Mouse (Mus musculus) NIH3T3 (cell line): ENCODE data around the gene St14.
"Not testable (repeated sequence)": the region's sequence is repeated elsewhere in the genome, so short reads cannot be mapped to it uniquely, and the experiment has no call there.

Experiments
- DNase-seq: peaks from one replicate; pipeline ENCODE4 v3.0.0-alpha.2; 2012; ENCODE audit warnings: low read depth

Gene St14

DNA sequence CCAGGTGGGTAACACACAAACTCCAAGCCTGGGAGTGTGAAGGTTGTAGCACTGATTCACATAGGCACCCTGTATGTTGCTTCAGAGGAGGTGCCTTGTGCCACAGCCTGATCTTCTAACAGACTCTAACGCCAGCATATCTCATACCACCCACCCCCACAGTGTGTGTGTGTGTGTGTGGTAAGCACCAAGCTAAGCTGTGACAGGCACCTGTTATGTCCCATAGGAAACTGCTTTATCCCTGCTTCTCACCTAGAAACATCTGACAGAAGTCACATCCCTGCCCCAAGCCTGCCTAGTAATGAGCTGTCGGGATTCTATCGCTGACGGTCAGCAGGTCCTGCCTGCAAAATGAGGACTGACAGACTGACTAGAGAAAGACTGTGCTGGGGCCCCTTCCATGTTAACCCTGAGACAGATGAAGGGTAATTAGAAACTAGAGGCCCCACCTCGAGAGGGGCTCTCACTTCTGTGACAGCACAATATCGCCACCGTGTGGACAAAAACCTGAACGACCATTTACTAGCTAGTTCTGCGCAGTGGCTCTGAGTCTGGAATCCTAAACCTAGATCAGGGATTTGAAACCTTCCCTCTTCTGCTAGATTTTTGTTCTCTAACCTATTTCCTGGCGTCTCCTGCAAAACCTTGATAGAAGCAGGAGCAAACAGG lies 45.4 kb downstream of the St14 start:
- DNase-seq: peak; percentile 75

DNA sequence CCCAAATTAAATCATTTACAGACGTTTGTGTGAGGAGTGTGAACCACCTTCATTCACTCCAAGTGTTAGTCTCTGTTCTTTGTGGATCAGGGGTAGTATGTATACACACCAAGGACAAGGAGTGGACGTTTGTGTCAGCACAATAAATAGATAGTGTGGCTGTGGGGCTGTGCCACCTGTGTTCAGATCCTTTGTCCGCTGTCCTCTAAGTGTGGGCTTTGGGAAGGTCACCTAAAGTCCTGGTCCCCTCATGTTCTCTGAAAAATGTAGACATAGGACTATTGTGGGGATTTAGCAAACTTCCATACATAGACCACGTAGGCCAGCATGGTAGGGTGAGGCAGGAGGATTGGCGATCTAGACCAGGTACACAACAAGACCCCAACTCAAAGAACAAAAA lies 46.1 kb downstream of the St14 start:
- no peak for DNase-seq

DNA sequence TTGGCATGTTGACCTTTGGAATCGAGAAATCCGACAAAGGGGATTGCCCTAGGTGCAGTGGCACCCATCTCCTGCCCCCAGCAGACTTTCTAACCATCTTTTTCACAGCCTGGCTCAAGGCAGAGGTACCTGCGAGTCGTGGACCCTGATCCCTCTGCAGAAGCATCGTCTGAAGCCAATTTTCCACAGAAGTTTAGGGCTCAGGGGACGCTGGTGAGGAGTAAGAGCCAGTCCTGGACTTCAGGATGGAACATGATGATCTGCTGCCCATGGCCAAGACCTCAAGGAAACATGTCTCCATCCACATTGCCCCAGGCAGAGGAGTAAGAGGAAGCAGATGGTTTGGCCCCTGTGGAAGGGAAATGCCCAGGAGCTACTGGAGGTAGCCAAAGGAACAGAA lies 48.9 kb downstream of the St14 start:
- no peak for DNase-seq

DNA sequence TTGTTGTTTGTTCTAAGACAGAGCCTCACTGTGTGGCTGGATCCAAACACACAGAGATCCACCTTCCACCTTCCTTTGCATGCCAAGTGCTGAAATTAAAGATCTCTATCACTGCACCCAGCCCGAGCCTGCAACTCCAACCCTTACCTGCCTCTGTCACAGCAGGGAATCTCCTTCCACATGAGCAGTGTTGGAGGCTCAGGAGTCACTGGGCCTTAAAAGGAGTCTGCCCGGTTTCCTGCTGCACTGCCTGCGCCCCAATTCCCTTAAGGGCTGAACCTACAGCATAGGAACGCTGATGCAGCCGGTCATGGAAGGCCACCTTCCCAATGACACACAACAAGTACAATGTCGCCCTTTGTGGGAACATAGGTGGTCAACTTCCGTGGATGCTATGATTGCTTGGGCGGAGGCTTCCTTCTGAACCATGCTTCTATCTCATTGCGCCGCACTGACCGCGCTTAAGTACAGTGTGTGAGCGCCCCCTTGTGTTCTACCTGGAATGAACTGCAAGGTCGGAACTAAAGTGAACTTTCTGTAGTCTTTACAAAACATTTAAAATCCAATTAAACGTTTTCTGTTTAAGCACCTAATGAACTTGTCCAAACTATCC lies 49.5 kb downstream of the St14 start:
- DNase-seq: peak; percentile 76

- no peak for DNase-seq
These were observed 50.9 kb downstream of the St14 start for GRCm38 (mm10) chr9:31080726-31081125.

GRCm38 (mm10) chr9:31074836-31075235 lies 56.8 kb downstream of the St14 start:
- no peak for DNase-seq

GRCm38 (mm10) chr9:31073797-31074196 lies 57.9 kb downstream of the St14 start:
- DNase-seq: no peak

DNA sequence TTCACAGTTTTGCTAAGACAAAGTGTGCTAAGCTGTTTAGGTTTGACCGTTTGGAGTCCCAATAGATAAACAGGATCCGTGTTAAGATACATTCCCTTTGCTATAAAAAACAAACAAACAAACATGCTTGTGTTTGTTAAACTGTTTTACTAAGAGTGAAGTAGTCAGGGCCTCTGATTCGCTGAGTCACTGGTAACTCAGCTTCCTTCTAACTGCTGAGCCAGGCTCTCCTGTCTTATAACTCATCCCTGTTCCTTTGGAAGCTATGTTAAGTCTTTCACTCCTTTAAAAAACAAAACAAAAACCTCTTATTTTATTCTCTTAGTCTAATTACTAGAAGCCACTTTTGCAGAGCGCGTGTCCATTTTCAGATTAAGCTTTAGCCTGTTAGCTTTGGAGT lies 59.4 kb downstream of the St14 start:
- no peak for DNase-seq

GRCm38 (mm10) chr9:31070706-31071105 lies 60.9 kb downstream of the St14 start:
- DNase-seq: no peak

DNA sequence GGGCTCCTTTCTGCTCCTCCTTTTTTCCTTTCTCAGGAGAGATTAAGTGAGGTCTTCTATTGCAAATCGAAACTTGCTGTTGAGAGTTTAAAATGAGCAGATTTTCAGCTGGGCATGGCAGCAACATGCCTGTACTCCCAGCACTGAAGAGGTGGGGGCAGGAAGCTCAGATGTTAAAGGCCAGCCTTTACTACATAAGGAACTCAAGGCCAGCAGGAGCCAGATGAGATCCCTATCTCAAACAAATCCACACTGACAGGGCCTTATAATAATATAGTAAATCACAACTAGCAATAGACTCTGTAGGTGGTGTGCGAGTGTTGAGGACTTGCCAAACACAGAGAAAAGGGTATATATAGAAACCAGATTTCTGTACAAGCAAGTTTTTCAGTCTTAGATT lies 72.9 kb downstream of the St14 start:
- DNase-seq: no peak

- DNase-seq: not testable (repeated sequence)
These were observed 80.1 kb downstream of the St14 start for GRCm38 (mm10) chr9:31051509-31051908.

GRCm38 (mm10) chr9:31050208-31050607 lies 81.4 kb downstream of the St14 start:
- no peak for DNase-seq
